Mouse (Mus musculus) c-Kit-negative CD71-positive TER-119-positive erythroid progenitor cells, embryonic 14.5 days (primary cell): ENCODE results near the gene Tmigd3.
"Not testable (repeated sequence)": the region's sequence is repeated elsewhere in the genome, so short reads cannot be mapped to it uniquely, and the experiment has no call there.

Experiments used
- DNase-seq: peaks from one replicate; pipeline ENCODE4 v3.0.0-alpha.2; 2013; ENCODE audit warnings: low read depth, low spot score

The Tmigd3 gene

DNA sequence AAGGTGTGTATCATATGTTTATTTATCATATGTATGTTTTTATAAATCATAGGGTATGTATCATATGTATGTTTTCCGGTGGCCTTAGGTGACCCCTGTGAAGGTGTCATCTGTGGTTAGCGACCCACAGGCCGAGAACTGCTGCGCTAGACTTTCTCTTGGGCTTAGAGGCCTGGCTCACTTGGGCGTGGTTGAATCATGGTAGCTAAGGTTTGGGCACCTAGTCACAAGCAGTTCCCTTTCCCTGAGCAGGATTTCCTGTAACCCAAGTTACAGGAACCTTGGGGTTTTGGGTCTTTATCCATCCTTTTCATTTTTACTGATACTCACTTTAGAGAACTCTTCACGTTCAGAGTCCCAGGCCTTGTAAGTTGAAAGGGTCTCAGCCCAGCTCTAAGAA, 29.6 kb downstream of the Tmigd3 start:
- no peak for DNase-seq

DNA sequence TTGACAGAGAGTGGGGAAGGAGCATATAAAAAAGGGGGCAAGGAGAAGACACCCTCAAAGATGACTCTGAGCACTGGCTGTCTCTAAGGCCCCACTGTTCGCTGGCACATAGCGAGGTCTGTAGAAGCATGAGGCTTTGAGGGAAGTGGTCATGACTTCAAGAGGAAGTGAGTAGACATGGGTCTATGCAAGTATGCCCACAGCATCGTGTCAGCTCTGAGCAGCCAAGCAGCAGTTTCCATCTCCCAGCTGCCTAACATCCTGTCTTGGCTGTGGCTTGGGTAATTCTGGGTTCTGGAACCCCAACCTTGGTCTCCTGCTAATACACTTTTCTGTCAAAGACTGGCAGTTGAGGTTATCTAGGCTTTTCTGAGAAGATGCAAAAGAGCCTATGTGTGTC, 30.0 kb downstream of the Tmigd3 start:
- no peak for DNase-seq

GRCm38 (mm10) chr3:105901468-105901867, 30.8 kb downstream of the Tmigd3 start:
- DNase-seq = no peak

DNA sequence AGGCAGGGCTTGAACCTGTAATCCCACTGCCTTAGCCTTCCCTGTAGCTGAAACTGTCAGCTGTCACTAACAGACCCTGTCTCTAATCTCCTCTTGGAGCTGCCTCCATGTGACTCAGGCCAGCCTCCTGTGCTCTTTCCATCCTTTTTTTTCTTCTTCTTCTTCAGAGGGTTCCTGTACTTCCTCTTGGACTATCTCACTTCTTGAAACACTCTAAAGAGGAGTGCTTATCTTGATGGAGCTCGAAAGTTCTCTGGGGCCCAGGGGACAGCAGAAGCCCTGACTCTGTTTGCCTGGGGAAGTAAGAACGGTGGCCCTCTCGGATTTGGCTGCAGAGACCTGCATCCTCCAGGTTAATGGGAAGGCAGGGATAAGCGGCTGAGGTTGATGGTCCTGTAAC, 33.5 kb downstream of the Tmigd3 start:
- no peak for DNase-seq

- no peak for DNase-seq
Observed at GRCm38 (mm10) chr3:105904721-105905120, 34.0 kb downstream of the Tmigd3 start.

- DNase-seq = no peak
Observed at GRCm38 (mm10) chr3:105907956-105908655, 37.4 kb downstream of the Tmigd3 start.

- no peak for DNase-seq
Observed at GRCm38 (mm10) chr3:105908976-105909375, 38.3 kb downstream of the Tmigd3 start.

DNA sequence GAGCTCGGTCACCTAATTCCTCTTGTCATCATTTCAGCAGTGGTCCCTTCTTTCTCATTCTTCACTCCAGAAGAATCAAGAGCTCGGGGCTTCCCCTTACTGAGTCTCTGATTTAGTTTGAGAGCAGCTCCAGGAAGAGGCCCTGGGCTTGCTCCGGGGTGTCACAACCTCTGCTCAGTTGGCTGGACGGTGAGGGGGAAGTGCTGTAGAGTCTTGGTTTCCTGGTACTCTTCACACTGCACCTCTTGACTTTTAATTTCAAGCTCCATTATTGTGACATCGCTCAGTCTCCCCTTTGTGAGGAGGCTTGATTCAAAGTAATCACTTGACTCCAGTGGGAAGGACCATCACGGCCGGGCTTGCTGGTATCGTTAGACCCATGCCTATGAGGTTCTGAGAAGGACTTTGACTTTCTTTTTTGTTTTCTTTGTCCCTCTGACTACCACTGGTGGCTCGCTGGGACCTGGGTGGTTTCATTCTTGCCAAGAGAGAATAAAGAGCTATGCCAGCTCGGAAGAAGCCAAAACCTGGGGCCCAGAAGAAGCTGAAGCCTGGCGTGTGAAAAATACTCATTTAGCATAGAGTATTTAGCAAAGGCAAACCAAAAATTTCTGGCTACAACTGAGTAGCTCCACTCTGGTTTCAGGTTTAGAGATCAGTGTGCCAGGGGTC, 40.0 kb downstream of the Tmigd3 start:
- DNase-seq = no peak

DNA sequence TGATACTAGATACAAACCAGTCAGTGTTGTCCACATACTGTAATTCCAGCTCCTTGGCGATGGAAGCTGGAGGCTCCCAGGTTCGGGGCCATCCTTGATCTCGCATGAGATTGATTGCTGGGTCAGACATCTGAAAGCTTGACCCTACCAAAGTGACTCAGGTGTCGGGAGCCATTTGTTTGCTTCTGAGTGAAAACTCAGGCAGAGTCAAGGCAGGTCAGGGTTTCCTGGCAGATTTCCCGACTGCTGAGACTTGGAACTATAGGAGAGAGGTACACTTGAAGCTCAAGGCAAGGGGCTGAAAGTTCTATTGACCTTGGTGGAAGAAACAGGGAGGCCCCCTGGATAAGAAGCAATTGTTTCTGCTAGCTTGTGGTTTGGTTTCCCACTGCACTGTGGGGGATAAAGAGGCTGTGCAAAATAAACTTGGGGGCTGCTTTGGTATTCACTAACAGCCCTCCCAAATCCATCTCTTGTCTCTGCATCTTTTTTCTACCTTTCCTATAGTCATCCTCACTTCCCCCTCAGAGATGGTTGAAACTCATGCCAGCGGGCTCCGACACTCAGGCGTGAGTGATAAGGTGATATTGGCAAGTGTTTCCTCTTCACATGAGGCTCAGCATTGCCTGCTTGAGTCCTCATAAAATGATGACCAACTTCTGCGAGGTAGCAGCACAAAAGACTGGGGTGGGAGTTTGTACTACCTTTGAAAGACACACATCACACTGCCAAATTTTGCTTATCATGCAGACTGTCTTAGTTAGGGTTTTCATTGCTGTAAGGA, 41.6 kb downstream of the Tmigd3 start:
- DNase-seq = no peak

DNA sequence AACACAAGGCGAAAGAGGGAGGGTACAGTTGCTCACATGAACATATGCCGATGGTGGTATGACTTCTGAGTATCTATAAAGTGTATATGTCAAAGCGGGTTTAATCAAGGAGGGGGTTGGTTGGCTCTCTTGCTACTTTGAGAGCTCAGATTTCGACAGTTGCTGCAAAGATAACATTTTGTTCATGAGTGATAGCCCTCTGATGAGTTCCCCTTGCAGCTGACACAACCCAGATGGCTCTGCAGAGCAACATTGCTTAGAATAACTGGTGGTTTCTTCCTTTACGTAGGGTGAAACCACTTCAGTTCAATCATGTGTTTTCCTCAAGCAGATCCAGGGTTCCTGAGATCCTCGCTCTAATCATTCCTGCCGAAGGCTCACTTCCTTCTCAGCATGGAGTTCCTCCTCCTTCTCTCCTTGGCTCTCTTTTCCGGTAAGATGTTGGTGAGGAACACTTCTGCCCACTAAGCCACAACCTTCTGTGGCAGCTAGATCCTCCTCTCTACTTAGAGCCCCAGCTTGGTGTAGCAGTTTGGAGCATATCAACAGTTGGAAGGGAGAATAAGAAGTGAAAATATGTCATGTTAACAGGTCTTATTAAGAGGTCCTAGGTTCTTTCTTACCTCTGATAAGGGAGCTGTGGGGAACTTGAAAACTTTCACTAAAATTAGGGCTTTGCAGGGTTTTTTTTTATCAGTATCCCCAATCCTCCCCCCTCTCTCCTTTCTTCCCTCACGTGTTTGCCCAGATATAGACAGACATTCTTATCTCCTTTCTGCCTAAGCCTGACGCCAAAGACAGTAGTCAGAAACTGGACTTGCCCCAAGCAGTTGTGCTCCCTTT, 43.4 kb downstream of the Tmigd3 start:
- no peak for DNase-seq

DNA sequence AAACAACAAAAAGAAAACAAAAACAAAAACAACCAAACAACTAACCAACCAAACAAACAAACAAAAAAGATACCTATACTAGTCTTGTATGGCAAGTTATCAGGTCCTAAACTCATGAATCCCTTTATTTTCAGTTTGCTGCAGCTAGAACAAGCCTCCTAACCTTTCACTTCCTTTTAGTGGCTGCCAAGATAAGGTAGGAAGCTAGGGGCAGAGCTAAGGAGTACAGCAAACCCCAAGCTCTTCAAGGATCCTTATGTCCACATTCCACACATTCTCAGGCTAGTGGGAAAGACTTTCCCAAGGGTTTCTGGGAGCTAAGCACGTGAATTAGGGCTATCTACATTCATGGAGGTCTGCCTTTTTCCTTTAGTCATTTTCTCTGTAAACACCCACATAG, 44.6 kb downstream of the Tmigd3 start:
- DNase-seq = no peak

DNA sequence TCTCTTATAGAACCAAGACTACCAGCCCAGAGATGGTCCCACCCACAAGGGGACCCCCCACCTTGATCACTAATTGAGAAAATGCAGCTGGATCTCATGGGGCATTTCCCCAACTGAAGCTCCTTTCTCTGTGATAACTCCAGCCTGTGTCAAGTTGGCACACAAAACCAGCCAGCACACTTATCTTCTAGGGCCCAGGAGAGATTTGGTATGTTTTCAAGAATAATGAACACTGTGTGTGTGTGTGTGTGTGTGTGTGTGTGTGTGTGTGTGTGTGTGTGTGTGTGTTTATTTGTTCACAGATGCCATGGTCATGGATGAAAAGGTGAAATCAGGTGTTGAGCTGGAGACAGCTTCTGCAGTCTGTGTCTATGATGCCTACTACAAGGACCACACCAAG, 45.8 kb downstream of the Tmigd3 start:
- not testable (repeated sequence) for DNase-seq

GRCm38 (mm10) chr3:105917656-105918354, 47.1 kb downstream of the Tmigd3 start:
- no peak for DNase-seq

DNA sequence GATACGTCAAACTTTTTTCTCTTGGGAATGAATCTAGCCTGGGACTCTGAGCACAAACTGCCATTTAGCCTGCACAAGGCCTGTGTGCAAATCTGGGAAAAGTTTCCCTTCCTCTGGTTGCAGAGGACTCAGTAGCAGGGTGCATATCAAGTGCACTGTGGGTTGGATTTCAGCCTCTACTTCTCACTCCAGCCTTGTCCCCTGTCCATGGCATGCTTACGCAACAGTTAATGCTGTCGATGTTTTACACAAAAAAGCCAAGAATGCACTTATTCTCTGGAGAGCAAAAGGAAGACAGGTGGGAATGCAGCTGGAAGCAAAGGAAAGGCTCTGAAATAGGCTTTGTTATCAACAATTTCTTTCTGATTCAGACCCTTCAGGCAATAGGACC, 47.6 kb downstream of the Tmigd3 start:
- no peak for DNase-seq

- not testable (repeated sequence) for DNase-seq
Observed at GRCm38 (mm10) chr3:105920743-105921142, 50.0 kb downstream of the Tmigd3 start.

- DNase-seq = no peak
Observed at GRCm38 (mm10) chr3:105921959-105922358, 51.3 kb downstream of the Tmigd3 start.

DNA sequence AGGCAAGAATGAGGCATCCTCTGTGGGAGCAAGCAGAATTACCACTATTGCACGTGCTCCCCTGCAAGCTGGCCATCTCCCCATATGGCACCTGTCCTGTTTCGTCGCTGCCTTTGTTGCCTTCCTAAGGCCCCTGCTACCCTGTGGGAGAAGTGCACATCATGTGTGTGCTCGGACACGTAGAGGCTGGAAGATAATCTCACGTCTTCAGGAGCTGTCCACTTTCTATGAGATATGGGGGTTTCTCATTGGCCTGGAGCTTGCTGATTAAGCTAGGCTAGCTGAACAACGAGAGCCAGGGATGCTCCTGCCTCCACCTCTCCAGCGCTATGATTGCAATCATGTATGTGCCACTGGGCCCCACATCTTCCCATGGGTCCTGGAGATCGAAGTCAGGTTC, 53.9 kb downstream of the Tmigd3 start:
- DNase-seq = no peak

GRCm38 (mm10) chr3:105927561-105928194, 57.0 kb downstream of the Tmigd3 start:
- no peak for DNase-seq

DNA sequence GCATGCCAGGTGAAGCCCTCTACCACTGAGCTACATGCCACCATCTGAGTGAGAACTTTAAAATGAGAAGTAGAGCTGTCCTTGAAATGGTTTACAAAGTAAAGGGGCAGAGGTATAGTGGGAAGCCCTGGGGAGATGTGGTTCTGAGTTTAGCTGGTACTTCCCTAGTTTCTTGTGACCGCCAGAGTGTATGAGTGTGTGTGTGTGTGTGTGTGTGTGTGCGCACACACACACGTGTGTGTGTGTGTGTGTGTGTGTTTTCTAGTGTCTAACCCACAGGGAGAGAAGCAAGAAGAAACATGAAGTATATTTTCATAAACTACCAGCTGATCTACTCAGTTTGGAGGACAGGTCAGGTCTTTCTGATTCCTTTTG, 57.5 kb downstream of the Tmigd3 start:
- no peak for DNase-seq

DNA sequence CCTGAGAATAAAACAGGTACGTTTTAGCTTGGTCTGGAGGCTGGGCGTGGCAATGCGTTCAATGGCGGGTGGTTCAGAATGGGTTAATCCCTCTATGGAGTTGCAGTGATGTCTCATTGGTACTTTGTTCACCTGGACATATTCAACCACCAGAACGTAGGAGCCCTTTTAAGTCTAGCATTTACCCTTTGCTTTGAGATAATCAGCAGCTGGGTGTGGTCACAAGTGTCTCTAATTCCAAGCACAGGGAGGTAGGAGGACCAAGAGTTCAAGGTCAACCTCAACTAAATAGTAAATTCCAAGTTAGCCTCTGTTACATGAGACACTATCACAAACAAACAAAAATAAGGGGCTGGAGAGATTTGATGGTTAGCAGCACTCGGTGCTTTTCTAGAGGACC, 58.1 kb downstream of the Tmigd3 start:
- no peak for DNase-seq

DNA sequence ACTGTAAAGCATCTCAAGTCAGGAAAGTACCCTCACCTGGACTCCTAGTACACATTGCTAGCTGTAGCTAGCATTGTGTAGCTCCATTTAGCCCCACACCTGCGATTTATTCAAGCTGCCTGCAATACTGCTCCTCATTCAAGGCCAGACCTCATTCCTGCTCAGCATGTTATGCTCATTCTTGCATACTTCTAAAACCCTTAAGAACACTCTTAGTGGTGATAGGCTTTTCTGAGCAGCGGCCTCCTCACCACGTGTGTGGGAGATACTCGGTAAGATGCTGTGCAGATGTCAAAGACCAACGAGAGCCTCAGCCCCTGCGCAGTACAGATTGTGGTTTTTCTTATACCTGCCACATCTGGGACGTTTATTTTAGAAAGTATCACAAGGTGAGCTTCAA, 59.1 kb downstream of the Tmigd3 start:
- no peak for DNase-seq
